Mouse (Mus musculus): ENCODE measurements around the gene Calb2.

DNA sequence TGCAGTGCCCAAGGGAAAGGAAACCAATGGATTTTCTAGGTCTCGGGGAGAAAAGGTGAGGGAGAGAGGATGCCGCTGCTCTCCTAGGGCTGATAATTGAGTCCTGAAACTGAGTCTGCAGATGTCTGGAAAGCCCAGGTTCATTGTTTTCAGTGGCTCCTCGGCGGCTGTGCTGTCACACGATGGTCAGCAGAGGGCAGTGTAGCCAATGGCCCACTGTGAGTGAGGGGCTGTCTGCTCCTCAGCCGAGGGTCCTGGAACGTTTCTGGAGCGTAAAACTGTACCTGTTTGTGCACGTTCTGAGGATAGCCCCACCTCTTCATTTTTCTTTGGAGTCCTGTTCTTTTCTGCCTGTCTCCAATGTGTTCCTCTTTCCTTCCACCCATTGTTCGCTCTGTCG, 33.8 kb upstream of the Calb2 start:
- peak; percentile 66 for TF ChIP-seq CTCF (IDR thresholded peaks at IDR 0.05)
- no peak for TF ChIP-seq EP300 (IDR thresholded peaks at IDR 0.05)

Measured in lung, postnatal 0 days (tissue).